Mouse (Mus musculus): ENCODE data around the gene Nt5dc1.

GRCm38 (mm10) chr10:34312536-34312935 is 105.8 kb downstream of the Nt5dc1 start:
- TF ChIP-seq POLR2A (IDR thresholded peaks at IDR 0.05; ENCODE audit: borderline replicate concordance, extremely low read depth, insufficient read depth, insufficient read length, poor library complexity, severe bottlenecking) (no peak), CTCF (IDR thresholded peaks at IDR 0.05; ENCODE audit: borderline replicate concordance, extremely low read depth, insufficient read depth, insufficient read length) (no peak)

Data from brain, embryonic 14.5 days (tissue).